Mouse (Mus musculus) G1E (cell line): ENCODE measurements around the gene Anapc7.

ENCODE experiments used
- CTCF ChIP-seq: IDR thresholded peaks from 2 replicates; pipeline ENCODE4 v1.5.1; 2012; ENCODE audit warnings: low read depth, low read length, inconsistent platforms, mixed read lengths
- GATA1 ChIP-seq: IDR thresholded peaks from 2 replicates; pipeline ENCODE4 v1.6.1; 2012; ENCODE audit warnings: borderline replicate concordance, low read length, inconsistent platforms, mixed read lengths
- GATA2 ChIP-seq: IDR thresholded peaks from 2 replicates; pipeline ENCODE4 v1.6.1; 2012; ENCODE audit warnings: low read depth, low read length, inconsistent platforms, borderline replicate concordance
- TAL1 ChIP-seq: conservative IDR thresholded peaks from 2 replicates; pipeline ENCODE4 v1.6.1; 2012; ENCODE audit warnings: low read depth, low read length, inconsistent platforms, mixed read lengths

- TF ChIP-seq CTCF (no peak), GATA1 (no peak), TAL1 (no peak), GATA2 (no peak)
Observed at GRCm38 (mm10) chr5:122414351-122414750, 7.1 kb upstream of the Anapc7 start.
